Mouse (Mus musculus) cerebellum, adult (tissue): ENCODE measurements around the gene Amd1.

Experiments
- ATAC-seq: cut with Nextera tagmentation; 2 replicates; pipeline ENCODE4 v1.9.2; 2017; ENCODE audit warnings: mild to moderate bottlenecking, moderate library complexity, mixed read lengths; ENCODE audit not compliant: insufficient number of reproducible peaks, low FRiP score, low TSS enrichment

The Amd1 gene

GRCm38 (mm10) chr10:40305989-40306388 is 4.0 kb upstream of the Amd1 start:
- ATAC-seq = no peak

- ATAC-seq = peak; percentile 47; the same call in 1 of the 2 replicates
Measured at GRCm38 (mm10) chr10:40301181-40302075, 558 bp downstream of the Amd1 start.

- peak; percentile 85 for ATAC-seq
Measured at GRCm38 (mm10) chr10:40300648-40301171, 1.3 kb downstream of the Amd1 start.

GRCm38 (mm10) chr10:40292640-40293039 is 9.3 kb downstream of the Amd1 start:
- ATAC-seq = no peak

GRCm38 (mm10) chr10:40286767-40287166 is 15.2 kb downstream of the Amd1 start:
- ATAC-seq = no peak

- no peak for ATAC-seq
Measured at GRCm38 (mm10) chr10:40285571-40285970, 16.4 kb downstream of the Amd1 start.

GRCm38 (mm10) chr10:40284997-40285396 is 17.0 kb downstream of the Amd1 start:
- no peak for ATAC-seq

GRCm38 (mm10) chr10:40284179-40284831 is 17.7 kb downstream of the Amd1 start:
- ATAC-seq = no peak

GRCm38 (mm10) chr10:40283636-40284035 is 18.4 kb downstream of the Amd1 start:
- no peak for ATAC-seq

GRCm38 (mm10) chr10:40281565-40281964 is 20.4 kb downstream of the Amd1 start:
- no peak for ATAC-seq

GRCm38 (mm10) chr10:40278317-40278716 is 23.7 kb downstream of the Amd1 start:
- no peak for ATAC-seq

- no peak for ATAC-seq
Measured at GRCm38 (mm10) chr10:40275991-40276390, 26.0 kb downstream of the Amd1 start.

- no peak for ATAC-seq
Measured at GRCm38 (mm10) chr10:40273938-40274337, 28.0 kb downstream of the Amd1 start.

- no peak for ATAC-seq
Measured at GRCm38 (mm10) chr10:40271216-40271615, 30.8 kb downstream of the Amd1 start.

- no peak for ATAC-seq
Measured at GRCm38 (mm10) chr10:40264920-40265319, 37.1 kb downstream of the Amd1 start.

- ATAC-seq = no peak
Measured at GRCm38 (mm10) chr10:40263691-40264090, 38.3 kb downstream of the Amd1 start.

GRCm38 (mm10) chr10:40262200-40262599 is 39.8 kb downstream of the Amd1 start:
- no peak for ATAC-seq

- no peak for ATAC-seq
Measured at GRCm38 (mm10) chr10:40260305-40260704, 41.7 kb downstream of the Amd1 start.

GRCm38 (mm10) chr10:40259542-40259941 is 42.4 kb downstream of the Amd1 start:
- no peak for ATAC-seq

GRCm38 (mm10) chr10:40258976-40259375 is 43.0 kb downstream of the Amd1 start:
- 0 out of 2 replicates have a peak, but pooled peaks have one; percentile 9 for ATAC-seq

GRCm38 (mm10) chr10:40258401-40258966 is 43.5 kb downstream of the Amd1 start:
- peak; percentile 29; the same call in 1 of the 2 replicates for ATAC-seq
